Mouse (Mus musculus): Measurements from ENCODE around the gene Ap3b2.

DNA sequence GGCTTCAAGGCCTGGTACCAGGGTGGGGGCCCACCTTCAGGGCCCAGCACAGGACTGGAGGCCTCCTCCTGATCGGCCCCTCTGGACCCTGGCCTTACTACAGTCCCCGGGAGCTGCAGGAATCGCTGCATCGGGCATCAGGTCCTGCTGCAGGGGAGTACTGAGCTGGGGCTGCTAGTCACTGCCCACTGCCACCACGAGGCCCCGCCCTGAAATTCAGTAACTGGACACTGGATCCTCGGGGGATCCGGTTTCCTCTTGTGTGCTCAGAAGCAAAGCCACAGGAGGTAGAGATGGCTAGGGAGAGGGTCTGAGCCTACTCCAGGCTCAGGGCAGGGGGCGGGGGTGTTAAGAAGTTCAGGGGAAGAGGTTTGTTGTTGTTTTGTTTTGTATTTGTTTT, 4.1 kb downstream of the Ap3b2 start:
- no peak for TF ChIP-seq CTCF (IDR thresholded peaks at IDR 0.05; ENCODE audit: borderline replicate concordance, insufficient read depth, low read length)
- TF ChIP-seq POLR2A (IDR thresholded peaks at IDR 0.05; ENCODE audit: low read depth, low read length): no peak

Data from embryonic fibroblast, embryonic 13.5 days (primary cell).